8 mouse cellular contexts compared by ENCODE assay signal in the genomic region with DNA sequence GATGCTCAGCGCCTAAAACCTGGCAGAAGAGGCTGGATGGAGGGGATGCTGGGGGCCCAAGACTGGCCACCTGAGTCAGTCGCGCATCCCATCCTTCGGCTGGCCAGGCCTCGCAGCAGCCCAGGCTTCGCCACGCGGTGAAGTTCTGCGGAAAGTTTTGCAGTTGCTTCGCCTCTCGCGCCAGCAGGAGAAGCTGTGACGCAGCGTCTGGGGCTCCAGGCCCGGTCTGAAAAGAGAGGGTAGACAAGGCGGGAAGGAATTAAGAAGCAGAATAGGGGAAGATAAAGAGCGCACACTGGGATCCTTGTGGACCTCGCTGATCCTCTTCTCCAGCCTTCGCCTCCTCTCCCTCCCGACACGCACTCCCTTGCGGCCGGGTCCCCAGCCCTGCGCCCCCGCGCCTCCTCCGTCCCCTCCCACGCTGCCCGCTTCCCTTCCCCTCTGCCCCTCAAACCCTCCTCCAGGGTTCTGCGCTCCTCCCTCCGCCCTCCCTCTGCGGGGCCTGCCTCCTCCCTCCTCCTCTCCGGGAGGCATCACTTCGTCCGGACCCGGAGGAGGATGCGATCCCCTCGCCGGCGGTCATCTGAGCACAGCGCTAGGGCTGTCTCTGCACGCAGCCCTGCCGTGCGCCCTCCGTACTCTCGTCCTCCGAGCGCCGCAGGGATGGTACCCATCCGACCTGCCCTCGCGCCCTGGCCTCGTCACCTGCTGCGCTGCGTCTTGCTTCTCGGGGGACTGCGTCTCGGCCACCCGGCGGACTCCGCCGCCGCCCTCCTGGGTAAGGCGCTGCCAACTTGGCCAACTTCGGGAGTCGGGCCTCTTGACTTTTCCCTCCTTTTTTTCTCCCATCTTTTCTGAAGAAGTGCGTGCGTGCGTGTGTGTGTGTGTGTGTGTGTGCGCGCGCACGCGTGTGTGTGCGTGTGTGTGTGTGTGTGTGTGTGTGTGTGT. TPM values are rescaled to one million over a fixed set of nuclear protein-coding genes. Genes with fewer than 3 reads are reported as not detected.
DNase-seq lines count a peak whose midpoint lies in the region; ATAC-seq and TF ChIP-seq lines count a peak whose summit lies in the region.

A gene (plus strand): TSS at position 520 of the 948 bp plus-strand sequence.

- no peak for TF ChIP-seq CTCF in E14TG2a.4 (conservative IDR thresholded peaks at IDR 0.05; ENCODE audit: low read length)
- no peak for TF ChIP-seq CTCF in kidney, postnatal 0 days (IDR thresholded peaks at IDR 0.05; ENCODE audit: low read depth)

- under 1% methylated on average over 73 of the region's 75 CpGs for WGBS in embryonic facial prominence, embryonic 15.5 days
- WGBS in heart, embryonic 12.5 days = under 1% methylated on average over 71 of the region's 75 CpGs
- under 1% methylated on average over 68 of the region's 75 CpGs for WGBS in kidney, postnatal 0 days
- under 1% methylated on average over 62 of the region's 75 CpGs for WGBS in stomach, embryonic 14.5 days

- H3K4me3 ChIP-seq in E14TG2a.4 (replicated peaks; ENCODE audit: low read length) = peak within 1 kb of the TSS; percentile 84
- H3K4me3 ChIP-seq in embryonic facial prominence, embryonic 15.5 days (replicated peaks) = peak within 1 kb of the TSS; percentile 82
- peak within 1 kb of the TSS; percentile 65 for H3K4me3 ChIP-seq in heart, embryonic 12.5 days
- peak within 1 kb of the TSS; percentile 47 for H3K4me3 ChIP-seq in kidney, postnatal 0 days (replicated peaks; ENCODE audit: low read depth, low read length)
- H3K4me3 ChIP-seq in stomach, embryonic 14.5 days (ENCODE audit: low read depth, low read length) = peak within 1 kb of the TSS; percentile 53

- peak; percentile 71 for DNase-seq in R1 (ENCODE audit: low read depth, low spot score)
- DNase-seq in kidney, postnatal 0 days (ENCODE audit: low spot score) = peak; percentile 88
- peak; percentile 79 to 88 for DNase-seq in lung, postnatal 4 days
- DNase-seq in c-Kit-positive CD71-positive TER-119-positive erythroid progenitor cells, embryonic 14.5 days (ENCODE audit: low spot score) = no peak

- H3K27me3 ChIP-seq in E14TG2a.4 (ENCODE audit: insufficient read depth, low read length) = peaks cover 70% of the 10 kb centered on the region
- H3K27me3 ChIP-seq in embryonic facial prominence, embryonic 15.5 days = no peaks in the 10 kb centered on the region
- H3K27me3 ChIP-seq in heart, embryonic 12.5 days (replicated peaks) = no peaks in the 10 kb centered on the region
- no peaks in the 10 kb centered on the region for H3K27me3 ChIP-seq in kidney, postnatal 0 days (ENCODE audit: insufficient read depth, low read length)
- H3K27me3 ChIP-seq in stomach, embryonic 14.5 days (ENCODE audit: control insufficient read depth, insufficient read depth, low read length) = no peaks in the 10 kb centered on the region

- H3K27ac ChIP-seq in embryonic facial prominence, embryonic 15.5 days (replicated peaks) = peak within 1 kb of the TSS; percentile 97
- H3K27ac ChIP-seq in heart, embryonic 12.5 days (ENCODE audit: poor library complexity, severe bottlenecking) = peak within 1 kb of the TSS; percentile 52
- H3K27ac ChIP-seq in kidney, postnatal 0 days = peak within 1 kb of the TSS; percentile 82
- H3K27ac ChIP-seq in stomach, embryonic 14.5 days (ENCODE audit: low read length) = peak within 1 kb of the TSS; percentile 95

- H3K9ac ChIP-seq in embryonic facial prominence, embryonic 15.5 days = peak within 1 kb of the TSS; percentile 82
- peak within 1 kb of the TSS; percentile 77 for H3K9ac ChIP-seq in heart, embryonic 12.5 days
- peak within 1 kb of the TSS; percentile 38 for H3K9ac ChIP-seq in kidney, postnatal 0 days (ENCODE audit: low read depth, low read length)
- H3K9ac ChIP-seq in stomach, embryonic 14.5 days (replicated peaks; ENCODE audit: low read depth, low read length) = peak within 1 kb of the TSS; percentile 61

- H3K4me2 ChIP-seq in embryonic facial prominence, embryonic 15.5 days (replicated peaks) = peak within 1 kb of the TSS; percentile 56
- peak within 1 kb of the TSS; percentile 95 for H3K4me2 ChIP-seq in heart, embryonic 12.5 days
- peak within 1 kb of the TSS; percentile 64 for H3K4me2 ChIP-seq in kidney, postnatal 0 days (ENCODE audit: low read length)
- peak within 1 kb of the TSS; percentile 72 for H3K4me2 ChIP-seq in stomach, embryonic 14.5 days (replicated peaks; ENCODE audit: low read depth, low read length)

- peak; percentile 91 for ATAC-seq in embryonic facial prominence, embryonic 15.5 days (ENCODE audit: insufficient number of reproducible peaks, low FRiP score, low TSS enrichment, low read depth)
- ATAC-seq in heart, embryonic 12.5 days (ENCODE audit: insufficient number of reproducible peaks, low FRiP score) = peak; percentile 66
- ATAC-seq in kidney, postnatal 0 days (replicated peaks; ENCODE audit: low FRiP score, low read depth) = peak; percentile 67
- peak; percentile 80; the same call in 1 of the 2 replicates for ATAC-seq in stomach, embryonic 14.5 days (ENCODE audit: insufficient number of reproducible peaks, insufficient read depth, low FRiP score, low read depth)

- peaks cover 45% of the 10 kb centered on the region for H3K4me1 ChIP-seq in E14TG2a.4 (replicated peaks; ENCODE audit: low read depth, low read length)
- H3K4me1 ChIP-seq in embryonic facial prominence, embryonic 15.5 days = peaks cover 53% of the 10 kb centered on the region
- peaks cover 46% of the 10 kb centered on the region for H3K4me1 ChIP-seq in heart, embryonic 12.5 days (replicated peaks)
- H3K4me1 ChIP-seq in kidney, postnatal 0 days (replicated peaks; ENCODE audit: insufficient read depth, low read length) = peaks cover 8% of the 10 kb centered on the region; the same call in 1 of the 2 replicates
- peaks cover 18% of the 10 kb centered on the region for H3K4me1 ChIP-seq in stomach, embryonic 14.5 days (ENCODE audit: control insufficient read depth, insufficient read depth, low read length)

- no peaks in the 10 kb centered on the region for H3K9me3 ChIP-seq in E14TG2a.4 (ENCODE audit: low read length)
- H3K9me3 ChIP-seq in embryonic facial prominence, embryonic 15.5 days (replicated peaks) = no peaks in the 10 kb centered on the region
- H3K9me3 ChIP-seq in heart, embryonic 12.5 days (replicated peaks) = no peaks in the 10 kb centered on the region
- H3K9me3 ChIP-seq in kidney, postnatal 0 days (replicated peaks; ENCODE audit: low read length) = no peaks in the 10 kb centered on the region
- no peaks in the 10 kb centered on the region for H3K9me3 ChIP-seq in stomach, embryonic 14.5 days (ENCODE audit: control insufficient read depth, low read depth, low read length)

- H3K36me3 ChIP-seq in E14TG2a.4 (ENCODE audit: insufficient read depth, low read length) = peaks cover 6% of the 10 kb centered on the region; the same call in 1 of the 2 replicates
- peaks cover 9% of the 10 kb centered on the region; the same call in 1 of the 2 replicates for H3K36me3 ChIP-seq in embryonic facial prominence, embryonic 15.5 days
- H3K36me3 ChIP-seq in heart, embryonic 12.5 days = peaks cover 9% of the 10 kb centered on the region; the same call in 1 of the 2 replicates
- H3K36me3 ChIP-seq in kidney, postnatal 0 days (ENCODE audit: insufficient read depth, low read length) = no peaks in the 10 kb centered on the region
- H3K36me3 ChIP-seq in stomach, embryonic 14.5 days (ENCODE audit: control insufficient read depth, insufficient read depth, low read length) = no peaks in the 10 kb centered on the region

RNA-seq across cellular contexts. Expression of the gene that starts here (rescaled TPM):
- 34.5 and 35.7 TPM in 2 replicates for polyA plus RNA-seq in embryonic facial prominence, embryonic 15.5 days (2015; fragmentation: Nextera tagmentation; extraction: Ambion mirVana)
- polyA plus RNA-seq in heart, embryonic 12.5 days (2016; fragmentation: Nextera tagmentation; extraction: Ambion mirVana) = 16.0 and 16.3 TPM in 2 replicates
- 9.5 TPM in 2 replicates for polyA plus RNA-seq in kidney, postnatal 0 days (2015; fragmentation: Nextera tagmentation; extraction: Ambion mirVana)
- polyA plus RNA-seq in stomach, embryonic 14.5 days (2014; fragmentation: Nextera tagmentation; extraction: Ambion mirVana) = 10.4 and 12.3 TPM in 2 replicates
